Mouse (Mus musculus) liver, adult 2 months (tissue): ENCODE measurements at regions not wholly inside any gene's neighbourhood (a gene's known extent, or its start where the extent isn't known, plus 50 kb on each side); places are given as distances from the start of the nearest gene placed in this dataset.

ENCODE experiments used
- CTCF ChIP-seq: fragments of 200-500 bp; IDR thresholded peaks from 2 replicates; pipeline ENCODE4 v1.5.1; 2011; ENCODE audit warnings: low read depth, low read length, control low read depth
- POLR2A ChIP-seq: fragments of 200-500 bp; IDR thresholded peaks from 2 replicates; pipeline ENCODE4 v1.6.1; 2011; ENCODE audit warnings: low read length, control low read depth; ENCODE audit not compliant: insufficient read depth; ENCODE audit errors: extremely low read depth

DNA sequence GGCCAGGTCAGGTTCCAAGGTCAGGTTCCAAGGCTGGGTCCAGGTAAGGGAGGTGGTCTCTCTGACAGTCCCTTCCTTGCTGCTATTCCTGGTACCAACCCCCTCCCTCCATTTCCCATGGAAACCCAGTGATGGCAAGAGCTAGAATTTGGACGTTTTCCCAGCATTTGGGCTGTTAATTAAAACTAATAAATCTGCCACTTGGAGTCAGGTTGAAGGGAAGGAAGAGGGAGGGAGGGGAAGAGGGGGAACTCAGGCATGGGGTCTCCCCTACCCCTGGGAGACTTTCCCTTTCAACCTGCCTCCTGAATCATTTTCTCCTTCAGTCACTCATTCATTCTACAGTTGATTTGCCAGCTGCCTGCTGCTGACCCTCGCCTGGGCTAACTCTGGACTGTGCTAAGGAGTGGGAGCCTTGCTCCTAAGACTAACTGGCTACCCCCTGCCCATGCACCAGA, 179.5 kb downstream of the Tmem132e start:
- TF ChIP-seq CTCF (no peak), POLR2A (no peak)
